Mouse (Mus musculus) large intestine, adult 2 months (tissue): ENCODE data around the gene Slc25a12. TPM values are rescaled to one million over a fixed set of nuclear protein-coding genes. Genes with fewer than 3 reads are reported as not detected.

Source experiments
- DNase-seq: peaks from one replicate; pipeline ENCODE4 v3.0.0-alpha.2; 2012; ENCODE audit warnings: low read depth, low spot score
- WGBS: fragments of 180-500 bp; shearing (Covaris S2); methylation state at CpG from one replicate; pipeline ENCODE4 v1.1.7; 2018; 5-methylcytosine and 5-hydroxymethylcytosine counted together
- polyA plus RNA-seq: library from polyadenylated mRNA; depleted of rRNA; stranded (reverse); fragments of >200 nt; gene quantifications from 2 replicates; pipeline ENCODE4 v1.2.3, GENCODE M21; 2012

Slc25a12 gene
- polyA plus RNA-seq, 1 experiment: 19.7 TPM

DNA sequence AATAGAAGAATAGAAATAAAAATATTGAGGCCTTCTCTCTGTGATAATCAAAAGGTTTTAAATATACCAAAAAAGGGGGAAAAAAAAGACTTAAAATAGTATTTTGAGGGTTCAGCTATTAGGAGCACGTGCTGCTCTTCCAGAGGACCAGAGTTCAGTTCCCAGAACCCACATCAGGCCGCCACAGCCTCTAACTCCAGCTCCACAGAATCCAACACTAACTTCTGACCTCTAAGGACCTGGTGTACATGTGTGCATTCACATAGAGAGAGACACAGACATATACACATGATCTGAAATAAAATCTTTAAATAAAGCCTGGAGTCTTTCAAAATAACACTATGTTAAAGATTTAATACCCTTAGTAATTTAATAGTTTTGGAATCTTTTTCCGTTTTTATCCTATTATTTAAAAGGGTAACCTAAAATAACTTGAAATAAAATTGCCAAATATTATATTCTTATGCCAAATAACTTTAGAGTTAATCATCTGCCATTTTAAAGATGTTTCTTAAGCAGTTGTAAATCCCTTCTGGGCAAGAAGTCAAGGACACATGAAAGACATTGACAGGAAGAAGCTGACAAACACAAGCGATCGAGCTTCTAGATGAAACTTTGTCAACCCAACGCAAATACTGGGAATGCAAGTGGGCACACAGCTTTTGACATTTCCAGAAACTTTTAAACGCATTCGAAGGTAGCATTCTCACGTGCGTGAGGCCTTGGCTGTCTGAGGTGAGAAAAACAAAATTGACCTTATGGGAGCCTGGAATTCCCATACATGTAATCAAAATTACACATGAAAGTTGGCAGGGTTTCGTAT, 16.4 kb downstream of the Slc25a12 start:
- DNase-seq: no peak

DNA sequence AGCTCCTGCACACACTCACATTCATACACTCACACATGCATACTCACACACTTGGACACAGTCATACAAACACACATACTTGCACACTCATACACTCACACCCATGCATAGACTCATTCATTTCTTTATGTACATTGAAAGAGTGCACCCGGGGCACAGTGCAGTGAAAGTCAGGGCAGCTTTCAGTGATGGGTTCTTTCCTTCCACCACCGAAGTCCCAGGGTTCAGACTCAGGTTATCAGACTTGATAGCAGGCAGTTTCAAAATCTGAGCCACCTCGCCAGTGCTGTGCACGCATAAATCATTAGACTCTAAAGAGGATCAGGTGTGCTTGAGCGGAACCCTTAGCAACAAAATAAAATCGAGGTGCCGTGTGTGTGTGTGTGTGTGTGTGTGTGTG, 17.4 kb downstream of the Slc25a12 start:
- 82% methylated on average over 7 of the region's 7 CpGs for WGBS
- no peak for DNase-seq

More for the DNA sequence above, 16.4 kb downstream of the Slc25a12 start:
- WGBS: 83% methylated on average over 11 of the region's 11 CpGs

DNA sequence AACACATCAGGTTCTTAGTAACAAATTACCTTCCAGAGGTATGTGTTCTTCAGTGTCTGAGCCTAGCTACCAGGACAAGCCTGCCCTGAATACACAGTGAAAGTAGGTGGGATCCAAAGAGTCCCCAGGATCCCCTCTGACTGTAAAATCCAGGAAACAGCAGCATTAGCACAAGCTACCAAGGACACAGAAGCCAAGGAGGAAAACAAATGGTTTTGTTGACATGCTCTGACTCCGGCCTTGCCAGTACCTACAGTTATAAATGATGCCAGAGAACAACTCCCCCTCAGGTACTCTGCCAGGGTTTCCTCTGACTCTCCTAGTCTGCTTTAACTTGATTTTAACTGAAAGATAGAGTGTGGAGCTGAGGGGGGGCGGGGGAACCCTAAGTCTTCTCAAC, 18.0 kb downstream of the Slc25a12 start:
- 69% methylated on average over 2 of the region's 2 CpGs for WGBS
- no peak for DNase-seq

DNA sequence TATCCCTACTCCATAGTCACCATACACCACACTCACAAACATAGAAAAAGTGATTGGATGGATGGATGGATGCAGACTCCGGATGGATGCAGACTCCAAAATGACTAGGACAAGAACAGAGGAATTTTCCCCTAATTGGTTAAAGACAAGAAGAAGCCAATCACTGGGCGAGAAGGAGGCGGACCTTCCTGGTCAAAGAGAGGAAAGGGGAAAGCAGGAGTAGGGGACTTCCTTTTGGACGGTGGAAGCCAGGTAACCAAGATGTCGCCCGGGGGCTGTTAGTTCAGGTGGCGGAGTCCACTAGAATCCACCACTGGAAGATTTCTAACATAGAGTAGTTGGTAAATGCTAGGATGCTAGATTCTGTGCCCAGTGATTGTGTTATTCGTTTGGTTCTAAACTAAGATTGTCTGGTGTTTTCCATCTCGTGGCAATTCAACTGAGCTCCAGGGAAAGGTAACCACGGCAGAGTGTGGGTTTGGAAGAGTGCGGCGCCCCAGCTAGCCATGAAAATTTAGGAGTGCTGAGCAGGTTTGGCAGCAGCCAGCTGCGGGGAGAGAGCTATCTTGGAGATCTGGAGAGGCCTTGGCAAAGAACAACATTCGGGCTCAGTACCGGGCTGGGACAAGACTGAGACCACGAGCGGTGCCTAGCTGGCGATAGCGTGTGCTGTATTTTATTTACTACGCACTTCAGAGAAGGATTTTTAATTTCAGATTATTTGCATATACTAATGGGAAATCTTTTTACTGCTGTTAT, 19.6 kb downstream of the Slc25a12 start:
- 92% methylated on average over 20 of the region's 20 CpGs for WGBS
- DNase-seq: no peak

DNA sequence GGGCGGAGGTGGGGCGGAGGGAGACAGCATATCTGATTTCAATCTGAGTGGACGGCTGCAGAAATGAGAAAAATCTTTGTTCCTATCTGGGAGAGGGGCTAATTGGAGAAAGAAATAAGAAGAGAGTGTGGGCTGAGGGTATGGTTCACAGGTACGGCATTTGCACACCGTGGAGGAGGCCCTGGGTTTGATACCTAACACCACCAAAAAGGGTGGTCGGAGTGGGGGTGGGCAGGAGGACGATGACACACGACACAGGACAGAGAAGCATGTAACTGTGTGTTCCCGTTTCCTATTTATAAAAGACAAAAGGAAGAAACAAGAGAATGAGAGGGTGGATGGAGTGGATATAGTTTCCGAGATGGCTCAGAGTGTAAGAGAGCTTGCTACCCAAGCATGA, 20.4 kb downstream of the Slc25a12 start:
- DNase-seq: no peak
- WGBS: 93% methylated on average over 10 of the region's 10 CpGs

DNA sequence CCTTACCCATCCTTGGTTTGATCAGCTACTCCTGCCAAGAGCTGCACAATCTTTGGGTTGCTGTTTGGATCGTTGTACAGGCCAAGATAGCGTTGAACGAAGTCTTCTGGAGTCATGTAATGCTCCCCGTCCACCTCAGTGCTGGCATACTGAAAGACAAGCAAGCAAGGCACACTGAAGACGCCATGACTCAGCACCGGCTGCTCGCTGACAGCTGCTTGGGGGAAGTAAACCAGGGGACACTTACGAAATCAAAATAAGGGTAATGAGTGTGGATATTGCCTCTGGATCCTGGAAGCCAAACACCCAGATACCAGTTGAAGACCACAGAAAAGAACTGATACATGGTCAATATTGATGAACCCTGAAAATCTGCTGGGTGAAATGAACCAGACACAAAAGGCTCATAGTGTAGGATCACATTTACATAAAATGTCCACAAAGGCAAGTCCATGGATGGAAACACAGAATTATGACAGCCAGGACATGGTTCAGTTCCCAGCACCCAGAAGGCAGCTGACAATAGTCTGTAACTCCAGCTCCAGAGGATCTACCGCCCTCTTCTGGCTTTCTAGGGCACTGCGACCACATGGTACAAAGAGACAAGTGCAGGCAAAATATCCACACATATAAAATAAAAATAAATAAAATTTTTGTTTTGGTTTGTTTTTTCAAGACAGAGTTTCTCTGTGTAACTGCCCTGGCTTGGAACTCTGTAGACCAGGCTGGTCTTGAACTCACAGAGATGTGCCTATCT, 23.5 kb downstream of the Slc25a12 start:
- no peak for DNase-seq
- 97% methylated on average over 10 of the region's 10 CpGs for WGBS

DNA sequence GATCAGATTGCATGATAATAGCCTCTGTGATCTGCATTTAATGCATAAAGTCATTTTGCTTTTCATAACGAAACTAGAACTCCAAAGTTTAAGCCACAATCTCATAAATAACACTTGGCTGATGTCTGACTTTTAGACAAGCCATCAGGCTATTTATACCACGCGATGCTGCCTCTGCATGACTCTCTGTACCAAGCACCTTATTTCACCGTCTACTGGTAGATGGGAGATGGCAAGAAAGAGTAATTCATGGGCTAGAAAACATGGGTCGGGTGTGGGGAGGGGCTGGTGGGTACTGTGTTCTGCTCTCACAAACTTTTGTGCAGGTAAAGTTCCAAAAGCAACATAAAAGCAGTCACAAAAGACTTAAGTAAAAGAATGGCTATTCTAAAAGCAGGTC, 27.4 kb downstream of the Slc25a12 start:
- no peak for DNase-seq
- 73% methylated on average over 5 of the region's 5 CpGs for WGBS

DNA sequence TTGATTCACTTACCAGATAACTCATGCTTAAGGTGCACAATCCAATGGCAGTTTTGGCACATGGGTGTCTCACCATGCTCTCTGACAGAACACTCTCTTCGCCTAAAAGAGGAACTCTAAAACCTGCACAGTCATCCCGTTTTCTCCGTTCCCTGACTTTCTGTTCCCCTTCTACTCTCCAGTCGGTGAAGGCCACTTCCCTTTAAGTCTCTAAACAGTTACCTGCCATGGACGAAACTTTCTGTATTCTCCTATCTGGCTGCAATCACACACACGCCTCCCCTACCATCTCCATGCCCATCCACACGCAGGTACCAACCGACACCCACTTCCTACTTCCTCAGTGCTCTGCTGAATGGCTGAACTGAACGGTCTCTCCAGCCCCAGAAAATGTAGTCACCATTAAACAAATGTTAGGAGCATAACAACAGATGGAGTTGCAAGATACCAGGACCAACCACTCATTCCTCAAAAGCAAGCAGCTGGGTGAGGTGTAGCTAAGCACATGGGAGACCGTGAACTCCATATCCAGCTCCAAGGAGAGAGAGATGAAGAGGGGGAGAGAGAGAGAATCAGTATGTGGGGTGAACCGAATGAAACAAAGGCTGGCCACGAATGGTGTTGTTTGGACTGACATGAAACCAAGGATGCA, 29.3 kb downstream of the Slc25a12 start:
- 67% methylated on average over 12 of the region's 12 CpGs for WGBS
- no peak for DNase-seq

DNA sequence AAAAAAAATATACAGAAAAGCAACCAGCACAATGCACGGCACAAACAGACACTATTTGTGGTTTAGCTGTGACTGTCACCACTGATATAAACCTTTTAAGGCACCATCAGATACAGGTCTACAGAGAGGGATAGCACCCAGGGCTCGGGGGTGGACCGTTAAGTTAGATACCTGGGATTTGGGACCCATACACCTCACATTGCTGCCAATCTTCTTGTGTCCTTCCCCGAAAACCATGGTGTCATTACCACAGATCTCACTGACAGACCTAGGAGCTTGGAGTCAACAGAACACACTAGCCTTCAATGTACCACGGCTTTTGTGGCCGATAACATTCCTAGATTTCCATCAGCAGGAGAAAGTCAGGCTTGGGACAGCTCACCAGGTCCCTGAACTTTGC, 30.9 kb downstream of the Slc25a12 start:
- DNase-seq: no peak
- WGBS: 88% methylated on average over 6 of the region's 6 CpGs

DNA sequence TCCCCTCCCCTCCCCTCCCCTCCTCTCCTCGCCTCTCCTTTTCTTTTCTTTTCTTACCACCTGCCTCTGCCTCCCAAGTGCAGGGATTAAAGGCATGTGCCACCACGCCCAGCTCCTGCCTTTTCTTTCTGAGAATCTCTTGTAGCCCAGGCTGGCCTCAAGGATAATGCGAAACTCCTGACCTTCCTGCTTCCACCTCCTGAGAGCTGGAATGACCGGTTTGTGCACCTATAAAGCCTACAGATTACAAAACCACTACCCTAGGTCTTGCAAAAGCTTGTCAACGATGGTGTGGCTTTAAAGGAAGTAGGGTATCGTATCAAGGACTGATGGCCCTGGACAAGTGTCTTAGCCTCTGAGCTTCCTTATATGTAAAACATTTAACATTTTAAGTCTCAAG, 31.3 kb downstream of the Slc25a12 start:
- no peak for DNase-seq
- WGBS: 51% methylated on average over 5 of the region's 6 CpGs

DNA sequence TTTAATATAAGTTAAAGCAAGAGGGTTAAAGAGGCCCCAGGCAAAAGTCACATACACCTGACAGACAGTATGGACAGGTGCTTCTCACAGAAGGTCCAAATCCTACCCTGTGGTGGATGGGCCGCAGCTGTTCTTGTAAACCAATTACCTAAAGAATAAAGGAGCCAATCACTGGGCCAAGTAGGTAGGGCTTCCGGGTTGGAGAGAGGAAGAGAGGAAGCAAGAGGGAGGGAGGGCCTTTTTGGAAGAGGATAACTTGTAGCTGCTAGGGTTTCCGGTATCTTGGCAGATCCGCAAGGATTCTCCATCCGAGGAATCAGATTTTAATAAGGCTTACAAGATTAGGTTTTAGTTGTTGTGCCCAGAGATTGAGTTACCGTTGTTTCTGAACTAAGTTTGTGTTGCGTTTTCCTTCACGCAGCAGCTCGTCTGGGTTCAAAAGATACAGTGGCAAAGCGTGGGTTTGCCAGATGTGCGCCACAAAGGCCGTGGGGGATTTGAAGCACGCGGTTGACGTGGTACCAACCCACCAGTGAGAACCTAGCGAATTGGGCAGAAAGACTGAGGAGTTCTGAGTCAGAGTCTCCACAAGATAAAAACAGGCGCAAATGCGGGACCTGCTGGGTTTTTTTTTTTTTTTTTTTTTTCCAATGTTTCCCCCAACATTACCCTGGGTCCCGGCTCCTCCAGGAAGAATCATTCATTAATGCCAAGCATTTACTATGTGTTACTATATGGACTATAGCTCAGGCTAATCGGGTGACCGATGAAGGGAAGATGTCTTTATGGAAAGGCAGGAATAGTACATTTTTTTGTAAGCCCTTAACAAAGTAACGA, 33.3 kb downstream of the Slc25a12 start:
- no peak for DNase-seq
- WGBS: 92% methylated on average over 22 of the region's 22 CpGs

DNA sequence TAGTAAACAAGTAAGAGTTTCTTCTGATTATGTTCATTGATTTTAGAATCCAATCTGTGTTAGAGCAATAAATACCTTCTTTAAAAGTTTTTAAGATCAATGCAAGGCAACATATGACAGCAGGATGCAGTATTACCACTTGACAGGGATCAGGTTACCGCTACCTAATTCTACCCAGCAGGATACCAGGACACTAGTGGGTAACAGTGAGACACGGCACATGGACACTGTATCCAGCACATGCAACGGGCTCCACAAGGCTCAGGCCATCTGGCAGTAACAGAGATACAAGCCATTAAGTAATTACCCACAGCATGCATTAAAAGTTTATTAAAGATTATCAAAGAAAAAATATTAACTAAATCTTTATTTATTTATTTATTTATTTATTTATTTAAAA, 37.8 kb downstream of the Slc25a12 start:
- no peak for DNase-seq
- 99% methylated on average over 3 of the region's 3 CpGs for WGBS

DNA sequence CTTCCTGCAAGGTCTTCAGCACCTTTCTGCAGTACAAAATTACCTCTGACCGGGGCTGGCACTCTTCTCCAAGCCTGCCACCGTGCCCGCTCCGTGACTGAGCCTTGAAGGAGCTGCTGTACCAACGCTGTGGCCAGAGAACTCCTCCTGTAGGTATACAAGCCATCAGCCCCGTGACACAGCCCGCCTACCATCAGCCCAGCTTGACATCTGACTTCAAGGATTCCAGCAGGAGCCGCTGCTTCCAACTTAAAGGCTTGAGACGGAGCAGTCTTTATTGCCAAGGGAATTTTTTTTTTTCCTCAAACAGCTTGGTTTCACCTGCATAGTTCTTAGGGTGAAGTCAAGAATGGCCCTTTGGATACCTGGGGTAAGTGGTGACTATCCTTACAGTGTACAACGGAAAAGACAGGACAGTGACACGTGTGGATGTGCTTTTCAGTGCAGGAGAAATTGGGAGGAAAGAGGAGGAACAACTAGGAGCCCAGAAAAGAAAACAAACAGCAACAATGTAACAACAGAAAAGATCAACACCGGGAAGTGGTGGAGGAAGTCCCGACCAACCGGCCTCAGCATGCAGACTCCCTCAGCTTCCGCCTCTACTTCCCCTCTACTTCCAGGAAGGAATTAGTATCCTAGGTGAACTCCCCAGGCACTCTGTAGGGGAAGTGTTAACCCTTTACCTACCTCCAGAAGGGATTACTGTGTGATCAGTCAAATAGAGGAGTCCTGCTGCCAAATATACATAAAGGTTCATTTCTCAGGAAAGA, 39.0 kb downstream of the Slc25a12 start:
- WGBS: 67% methylated on average over 15 of the region's 15 CpGs
- no peak for DNase-seq

DNA sequence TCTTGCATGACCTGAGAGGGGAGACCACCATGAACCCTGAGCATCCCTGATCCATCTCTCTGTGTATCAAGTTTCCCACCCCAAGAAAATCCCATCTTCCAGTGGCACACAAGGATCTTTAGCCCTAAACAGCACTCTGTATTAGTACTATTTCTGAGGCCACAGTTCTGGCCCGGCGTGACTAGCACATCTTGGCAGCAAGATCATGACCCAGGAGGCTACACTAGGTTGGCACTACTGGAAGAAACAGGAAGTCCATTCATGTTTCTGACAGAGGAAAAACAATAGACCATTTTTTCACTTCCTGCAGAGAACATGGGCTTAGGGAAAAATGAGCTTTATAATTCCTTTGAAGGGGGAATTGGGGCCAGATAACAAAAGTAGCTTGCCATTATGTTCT, 39.8 kb downstream of the Slc25a12 start:
- DNase-seq: no peak
- 80% methylated on average over 2 of the region's 2 CpGs for WGBS

DNA sequence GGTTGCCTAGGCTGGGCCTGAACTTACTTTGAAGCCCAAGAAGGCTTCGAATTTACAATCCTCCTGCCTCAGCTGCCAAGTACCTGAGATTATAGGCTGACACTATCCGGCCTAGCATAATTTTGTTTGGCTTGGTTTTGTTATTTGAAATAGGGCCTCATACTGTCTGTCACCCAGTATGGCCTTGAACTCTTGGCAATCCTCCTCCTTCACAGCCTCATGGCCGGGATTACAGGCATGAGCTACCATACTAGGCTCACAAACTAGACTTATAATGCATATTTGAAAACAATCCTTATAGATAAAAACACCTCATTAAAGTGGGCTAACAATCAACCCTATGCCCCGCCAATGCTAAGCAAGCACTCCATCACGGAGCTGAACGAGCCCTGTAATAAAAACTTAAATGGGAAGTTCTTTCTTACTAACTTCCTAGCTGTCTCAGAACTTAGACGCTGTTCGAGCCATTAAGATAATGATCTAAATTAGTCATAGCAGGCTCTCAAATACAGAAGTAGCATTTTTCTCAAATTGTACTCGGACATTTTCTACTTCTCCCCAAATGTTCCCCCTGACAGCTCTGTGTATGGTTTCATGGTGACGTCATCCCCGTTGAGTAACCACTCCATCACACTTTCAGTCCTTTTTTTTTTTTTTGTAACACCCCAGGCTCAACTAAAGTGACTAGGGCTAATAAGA, 40.6 kb downstream of the Slc25a12 start:
- WGBS: 50% methylated on average over 11 of the region's 11 CpGs
- no peak for DNase-seq

DNA sequence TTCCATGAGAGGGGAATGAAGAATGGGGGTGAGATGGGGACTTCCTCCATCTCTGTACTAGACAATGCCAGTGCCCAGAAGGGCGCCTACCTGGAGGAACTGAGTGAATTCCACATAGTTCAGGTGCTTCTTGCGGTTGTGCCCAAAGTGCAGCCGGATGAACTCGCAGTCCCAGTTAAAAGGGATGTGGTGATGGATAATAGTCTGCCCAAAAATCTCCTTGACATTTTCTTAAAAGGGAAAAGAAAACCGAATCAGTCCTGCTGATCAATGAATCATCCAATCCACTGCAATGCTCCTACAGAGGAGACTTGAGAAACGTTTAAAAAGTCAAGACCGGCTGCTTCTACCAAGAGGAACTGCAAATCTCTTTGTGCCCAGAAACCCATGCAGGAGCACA, 43.7 kb downstream of the Slc25a12 start:
- 88% methylated on average over 7 of the region's 7 CpGs for WGBS
- DNase-seq: no peak

DNA sequence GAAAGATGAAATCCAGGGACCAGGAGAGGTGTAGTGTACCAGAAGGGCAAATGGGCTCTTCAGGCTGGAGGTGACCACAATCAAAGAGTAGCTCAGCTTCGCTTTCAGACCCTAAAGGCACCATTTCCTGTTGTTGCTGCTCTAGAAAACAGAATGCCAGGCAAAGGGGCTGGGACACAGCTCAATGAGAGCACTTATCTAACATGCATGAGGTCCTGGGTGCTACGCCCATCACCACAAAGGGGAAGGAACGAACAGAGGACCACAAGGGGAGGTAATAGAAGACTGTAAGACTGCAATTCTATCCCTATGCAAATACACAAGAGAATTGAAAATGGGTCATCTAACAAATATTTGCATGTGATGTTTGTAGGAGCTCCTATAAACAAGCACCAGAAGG, 46.1 kb downstream of the Slc25a12 start:
- DNase-seq: no peak
- WGBS: 91% methylated on average over 3 of the region's 3 CpGs
